Mouse (Mus musculus): ENCODE data around the gene Cd38. TPM values are rescaled to one million over a fixed set of nuclear protein-coding genes. Genes with fewer than 3 reads are reported as not detected.

Cd38 gene
- polyA plus RNA-seq (2014; fragmentation: Nextera tagmentation; extraction: Ambion mirVana) = 22.0 and 25.0 TPM in 2 replicates

DNA sequence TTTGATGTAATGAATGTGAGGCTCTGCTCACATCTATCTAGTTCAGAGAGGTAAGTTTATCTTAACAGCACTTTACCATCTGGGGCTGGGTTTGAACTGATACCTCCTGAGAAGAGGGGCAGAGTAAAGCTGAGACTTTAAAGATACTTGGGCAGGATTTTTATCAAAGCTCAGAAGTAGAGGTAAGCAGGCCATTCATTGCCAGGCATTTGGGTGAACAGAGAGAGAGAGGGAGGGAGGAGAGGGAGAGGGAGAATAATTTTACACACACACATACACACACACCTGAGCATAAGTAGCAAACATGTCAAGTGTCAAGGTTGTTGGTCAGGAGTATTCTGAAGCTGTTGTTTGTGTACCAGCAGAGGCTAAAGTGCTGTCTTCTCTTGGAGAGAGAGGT, at the start of gene Cd38:
TSS of gene Cd38 (plus strand) at position 301 of the 400 bp plus-strand sequence.
- ATAC-seq (replicated peaks; ENCODE audit: low FRiP score) (no peak), DNase-seq (ENCODE audit: low spot score) (no peak)
- H3K4me2 ChIP-seq = peak within 1 kb of the TSS; percentile 73
- H3K4me3 ChIP-seq (ENCODE audit: low read depth, low read length) = peak within 1 kb of the TSS; percentile 43
- no peaks in the 10 kb centered on the region for H3K9me3 ChIP-seq (ENCODE audit: control insufficient read depth, low read length)
- no peaks in the 10 kb centered on the region for H3K27me3 ChIP-seq (replicated peaks; ENCODE audit: control insufficient read depth, insufficient read depth, low read length)
- peak within 1 kb of the TSS; percentile 50 for H3K9ac ChIP-seq (ENCODE audit: low read depth, low read length)
- peaks cover 5% of the 10 kb centered on the region; the same call in 1 of the 2 replicates for H3K4me1 ChIP-seq (replicated peaks; ENCODE audit: control insufficient read depth, insufficient read depth, low read length)
- H3K36me3 ChIP-seq (ENCODE audit: control insufficient read depth, insufficient read depth, low read length) = no peaks in the 10 kb centered on the region
- peak within 1 kb of the TSS; percentile 1; the same call in 1 of the 2 replicates for H3K27ac ChIP-seq (ENCODE audit: low read depth, low read length)

- DNase-seq (ENCODE audit: low spot score) (no peak), ATAC-seq (replicated peaks; ENCODE audit: low FRiP score) (no peak)
- Histone ChIP-seq H3K4me1 (replicated peaks; ENCODE audit: control insufficient read depth, insufficient read depth, low read length) (no peaks in the 10 kb centered on the region), H3K9me3 (ENCODE audit: control insufficient read depth, low read length) (no peaks in the 10 kb centered on the region), H3K4me2 (no peak within 1 kb of the TSS), H3K27me3 (replicated peaks; ENCODE audit: control insufficient read depth, insufficient read depth, low read length) (no peaks in the 10 kb centered on the region), H3K9ac (ENCODE audit: low read depth, low read length) (no peak within 1 kb of the TSS), H3K4me3 (ENCODE audit: low read depth, low read length) (no peak within 1 kb of the TSS), H3K36me3 (ENCODE audit: control insufficient read depth, insufficient read depth, low read length) (no peaks in the 10 kb centered on the region), H3K27ac (ENCODE audit: low read depth, low read length) (no peak within 1 kb of the TSS)
- WGBS = 46% methylated on average over 12 of the region's 12 CpGs
These were observed 49.7 kb upstream of the Cd38 start, which contains the start of gene Bst1 for GRCm38 (mm10) chr5:43818695-43819094. Bst1 (plus strand) TSS chr5:43818885.

DNA sequence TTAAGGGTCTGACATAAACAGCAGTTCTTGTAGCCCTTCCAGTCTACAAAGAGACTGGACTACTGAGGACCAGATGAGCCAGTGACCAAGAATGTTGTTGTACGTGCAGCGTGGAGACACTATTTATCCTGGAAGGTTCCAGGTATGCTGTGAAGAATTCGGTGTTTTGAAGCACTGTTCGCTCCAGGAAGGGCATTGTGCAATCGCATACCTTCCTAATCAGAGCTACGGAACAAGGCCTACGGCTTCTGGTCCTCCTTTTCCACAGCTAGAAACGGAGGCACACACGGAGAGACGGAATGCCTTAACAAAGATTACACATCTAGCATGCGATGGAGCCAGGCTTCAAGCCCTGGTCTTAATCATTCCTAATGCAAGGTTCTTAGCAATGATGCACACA, 47.6 kb upstream of the Cd38 start:
- Histone ChIP-seq H3K4me3 (ENCODE audit: low read depth, low read length) (no peak overlapping the region), H3K4me1 (replicated peaks; ENCODE audit: control insufficient read depth, insufficient read depth, low read length) (no peaks in the 10 kb centered on the region), H3K36me3 (ENCODE audit: control insufficient read depth, insufficient read depth, low read length) (no peaks in the 10 kb centered on the region), H3K27ac (ENCODE audit: low read depth, low read length) (no peak overlapping the region), H3K9me3 (ENCODE audit: control insufficient read depth, low read length) (no peaks in the 10 kb centered on the region), H3K9ac (ENCODE audit: low read depth, low read length) (no peak overlapping the region), H3K27me3 (replicated peaks; ENCODE audit: control insufficient read depth, insufficient read depth, low read length) (no peaks in the 10 kb centered on the region), H3K4me2 (no peak overlapping the region)
- DNase-seq (ENCODE audit: low spot score) = no peak
- 84% methylated on average over 11 of the region's 11 CpGs for WGBS
- no peak for ATAC-seq (replicated peaks; ENCODE audit: low FRiP score)

GRCm38 (mm10) chr5:43821538-43821937, 46.8 kb upstream of the Cd38 start, which contains the start of gene Fbxl5:
Fbxl5 (minus strand) TSS chr5:43821638.
- Histone ChIP-seq H3K27me3 (replicated peaks; ENCODE audit: control insufficient read depth, insufficient read depth, low read length) (no peaks in the 10 kb centered on the region), H3K36me3 (ENCODE audit: control insufficient read depth, insufficient read depth, low read length) (no peaks in the 10 kb centered on the region), H3K4me3 (ENCODE audit: low read depth, low read length) (no peak within 1 kb of the TSS), H3K4me1 (replicated peaks; ENCODE audit: control insufficient read depth, insufficient read depth, low read length) (no peaks in the 10 kb centered on the region), H3K27ac (ENCODE audit: low read depth, low read length) (no peak within 1 kb of the TSS), H3K4me2 (no peak within 1 kb of the TSS), H3K9ac (ENCODE audit: low read depth, low read length) (no peak within 1 kb of the TSS), H3K9me3 (ENCODE audit: control insufficient read depth, low read length) (no peaks in the 10 kb centered on the region)
- ATAC-seq (replicated peaks; ENCODE audit: low FRiP score) = no peak
- DNase-seq (ENCODE audit: low spot score) = no peak
- 80% methylated on average over 19 of the region's 19 CpGs for WGBS

DNA sequence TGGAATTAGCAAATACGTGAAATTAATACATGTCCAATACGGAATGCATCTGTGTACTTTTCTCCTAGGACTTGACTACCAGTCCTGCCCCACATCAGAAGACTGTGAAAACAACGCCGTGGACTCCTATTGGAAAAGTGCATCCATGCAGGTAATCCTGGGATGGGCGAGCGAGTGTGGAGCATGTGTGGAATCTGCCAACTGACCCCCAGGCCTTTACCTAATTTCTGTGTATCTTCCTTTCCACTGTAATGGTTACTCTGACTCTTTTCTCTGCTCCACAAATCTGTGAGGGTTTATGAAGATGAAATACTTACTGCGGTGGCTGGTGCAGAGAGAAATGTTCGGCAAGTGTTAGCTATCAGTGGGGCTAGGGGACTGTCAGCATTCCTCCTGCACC, 46.2 kb upstream of the Cd38 start:
- Histone ChIP-seq H3K36me3 (ENCODE audit: control insufficient read depth, insufficient read depth, low read length) (no peaks in the 10 kb centered on the region), H3K27me3 (replicated peaks; ENCODE audit: control insufficient read depth, insufficient read depth, low read length) (no peaks in the 10 kb centered on the region), H3K4me2 (no peak overlapping the region), H3K4me1 (replicated peaks; ENCODE audit: control insufficient read depth, insufficient read depth, low read length) (no peaks in the 10 kb centered on the region), H3K9me3 (ENCODE audit: control insufficient read depth, low read length) (no peaks in the 10 kb centered on the region), H3K4me3 (ENCODE audit: low read depth, low read length) (no peak overlapping the region), H3K27ac (ENCODE audit: low read depth, low read length) (no peak overlapping the region), H3K9ac (ENCODE audit: low read depth, low read length) (no peak overlapping the region)
- WGBS = 90% methylated on average over 8 of the region's 8 CpGs
- DNase-seq (ENCODE audit: low spot score) (no peak), ATAC-seq (replicated peaks; ENCODE audit: low FRiP score) (no peak)

DNA sequence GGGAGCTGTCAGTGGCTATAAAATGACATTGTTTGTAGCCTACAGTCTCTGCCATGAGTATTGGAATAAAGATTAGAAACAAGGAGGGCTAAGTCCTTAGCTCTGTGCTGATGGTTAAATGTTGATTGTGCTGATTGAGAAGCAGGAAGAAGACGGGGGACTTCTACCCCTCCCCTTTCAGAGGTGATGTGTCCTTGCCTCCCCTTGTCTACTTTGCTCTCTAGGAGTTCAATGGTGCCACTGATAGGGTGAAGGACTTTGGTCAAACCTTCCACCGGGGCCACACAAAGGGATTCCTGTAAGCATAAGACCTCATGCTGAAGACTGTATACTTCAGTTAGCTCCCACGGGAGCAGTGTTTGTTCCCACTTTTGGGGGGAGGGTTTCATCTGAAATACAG, 45.5 kb upstream of the Cd38 start:
- H3K9ac ChIP-seq (ENCODE audit: low read depth, low read length) = no peak overlapping the region
- H3K27ac ChIP-seq (ENCODE audit: low read depth, low read length) = no peak overlapping the region
- ATAC-seq (replicated peaks; ENCODE audit: low FRiP score) = no peak
- no peaks in the 10 kb centered on the region for H3K9me3 ChIP-seq (ENCODE audit: control insufficient read depth, low read length)
- H3K27me3 ChIP-seq (replicated peaks; ENCODE audit: control insufficient read depth, insufficient read depth, low read length) = no peaks in the 10 kb centered on the region
- H3K36me3 ChIP-seq (ENCODE audit: control insufficient read depth, insufficient read depth, low read length) = no peaks in the 10 kb centered on the region
- no peaks in the 10 kb centered on the region for H3K4me1 ChIP-seq (replicated peaks; ENCODE audit: control insufficient read depth, insufficient read depth, low read length)
- WGBS = 72% methylated on average over 3 of the region's 3 CpGs
- no peak overlapping the region for H3K4me2 ChIP-seq
- H3K4me3 ChIP-seq (ENCODE audit: low read depth, low read length) = no peak overlapping the region
- no peak for DNase-seq (ENCODE audit: low spot score)

GRCm38 (mm10) chr5:43824580-43824979, 43.8 kb upstream of the Cd38 start:
- ATAC-seq (replicated peaks; ENCODE audit: low FRiP score) = no peak
- Histone ChIP-seq H3K4me3 (ENCODE audit: low read depth, low read length) (no peak overlapping the region), H3K36me3 (ENCODE audit: control insufficient read depth, insufficient read depth, low read length) (no peaks in the 10 kb centered on the region), H3K9ac (ENCODE audit: low read depth, low read length) (no peak overlapping the region), H3K4me1 (replicated peaks; ENCODE audit: control insufficient read depth, insufficient read depth, low read length) (no peaks in the 10 kb centered on the region), H3K4me2 (no peak overlapping the region), H3K27ac (ENCODE audit: low read depth, low read length) (no peak overlapping the region), H3K27me3 (replicated peaks; ENCODE audit: control insufficient read depth, insufficient read depth, low read length) (no peaks in the 10 kb centered on the region), H3K9me3 (ENCODE audit: control insufficient read depth, low read length) (no peaks in the 10 kb centered on the region)
- no peak for DNase-seq (ENCODE audit: low spot score)
- 78% methylated on average over 3 of the region's 3 CpGs for WGBS

- no peak overlapping the region for H3K4me3 ChIP-seq (ENCODE audit: low read depth, low read length)
These were observed 41.5 kb upstream of the Cd38 start for GRCm38 (mm10) chr5:43826883-43827282.

DNA sequence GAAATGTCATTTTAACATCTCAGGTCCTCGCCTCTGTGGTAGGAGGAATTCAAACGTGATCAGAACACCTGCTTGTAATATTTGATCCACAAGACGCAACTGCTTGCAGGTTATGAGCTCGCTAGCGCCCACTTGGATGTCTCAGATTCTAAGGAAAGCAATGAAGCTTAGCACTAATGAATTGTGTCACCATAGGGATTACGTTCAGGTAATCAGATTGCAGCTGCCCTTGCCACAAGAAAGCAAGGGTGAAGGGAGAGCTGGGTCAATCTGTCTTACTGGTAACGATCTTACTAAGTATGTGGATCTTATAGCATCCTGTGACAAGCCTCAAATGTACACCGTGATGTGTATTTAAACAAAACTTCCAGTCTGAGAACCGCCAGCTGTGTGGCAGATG, 41.0 kb upstream of the Cd38 start:
- H3K4me2 ChIP-seq = no peak overlapping the region
- ATAC-seq (replicated peaks; ENCODE audit: low FRiP score) = no peak
- no peak overlapping the region for H3K4me3 ChIP-seq (ENCODE audit: low read depth, low read length)
- H3K9ac ChIP-seq (ENCODE audit: low read depth, low read length) = no peak overlapping the region
- no peaks in the 10 kb centered on the region for H3K36me3 ChIP-seq (ENCODE audit: control insufficient read depth, insufficient read depth, low read length)
- DNase-seq (ENCODE audit: low spot score) = no peak
- no peaks in the 10 kb centered on the region for H3K4me1 ChIP-seq (replicated peaks; ENCODE audit: control insufficient read depth, insufficient read depth, low read length)
- H3K27me3 ChIP-seq (replicated peaks; ENCODE audit: control insufficient read depth, insufficient read depth, low read length) = no peaks in the 10 kb centered on the region
- 83% methylated on average over 9 of the region's 9 CpGs for whole genome bisulfite sequencing
- H3K27ac ChIP-seq (ENCODE audit: low read depth, low read length) = no peak overlapping the region
- H3K9me3 ChIP-seq (ENCODE audit: control insufficient read depth, low read length) = no peaks in the 10 kb centered on the region

More at GRCm38 (mm10) chr5:43826883-43827282, 41.5 kb upstream of the Cd38 start:
- Histone ChIP-seq H3K27ac (ENCODE audit: low read depth, low read length) (no peak overlapping the region), H3K9me3 (ENCODE audit: control insufficient read depth, low read length) (no peaks in the 10 kb centered on the region), H3K36me3 (ENCODE audit: control insufficient read depth, insufficient read depth, low read length) (no peaks in the 10 kb centered on the region), H3K4me2 (no peak overlapping the region), H3K27me3 (replicated peaks; ENCODE audit: control insufficient read depth, insufficient read depth, low read length) (no peaks in the 10 kb centered on the region), H3K4me1 (replicated peaks; ENCODE audit: control insufficient read depth, insufficient read depth, low read length) (no peaks in the 10 kb centered on the region), H3K9ac (ENCODE audit: low read depth, low read length) (no peak overlapping the region)
- 76% methylated on average over 2 of the region's 2 CpGs for WGBS
- DNase-seq (ENCODE audit: low spot score) = no peak
- no peak for ATAC-seq (replicated peaks; ENCODE audit: low FRiP score)
